In genomic region chr8:103976488-103976887, GRCm38 (mm10) we compare ENCODE assay signal across 17 mouse cellular contexts.
DNase-seq lines count a peak whose midpoint lies in the region; ATAC-seq and TF ChIP-seq lines count a peak whose summit lies in the region.
"Had no signal": no experiment of that assay in that cellular context is flagged by ENCODE, and none has a peak within 500 bp of the region (broad histone marks: within the 10 kb centered on the region; RNA-seq: fewer than 3 reads in every experiment).

No protein-coding gene starts in this region.

- no peak overlapping the region for H3K9ac ChIP-seq in liver, adult 2 months (ENCODE audit: low read depth, low read length)
- H3K9ac ChIP-seq in liver, embryonic 11.5 days (ENCODE audit: low read depth, low read length): no peak overlapping the region
- H3K9ac ChIP-seq: hindbrain, embryonic 15.5 days; limb, embryonic 13.5 days; neural tube, embryonic 13.5 days had no signal

- DNase-seq in liver, adult 2 months (ENCODE audit: extremely low read depth, low read depth, low spot score): peak; percentile 9
- DNase-seq in liver, embryonic 11.5 days (ENCODE audit: low spot score): no peak
- DNase-seq in 416B (ENCODE audit: low read depth) (peak; percentile 5), ES-CJ7 (ENCODE audit: low read depth, low spot score) (peak; percentile 45)
- peak; percentile 2 for DNase-seq in induced T-regulatory cell, adult 2 months (ENCODE audit: low read depth)
- DNase-seq in right cerebral cortex, adult 18-20 months: no peak
- DNase-seq in gastrocnemius, postnatal 4 days (ENCODE audit: low spot score in 2 of 2): no peak
- DNase-seq: adrenal gland, adult 2 months; cerebellum, adult 8-10 months; embryo, embryonic 11 days; lung, postnatal 10 days had no signal

- no peak for TF ChIP-seq POLR2A in liver, adult 2 months (IDR thresholded peaks at IDR 0.05; ENCODE audit: extremely low read depth, insufficient read depth, low read length)

- no peaks in the 10 kb centered on the region for H3K36me3 ChIP-seq in liver, adult 2 months (ENCODE audit: control insufficient read depth, insufficient read depth, low read length)
- H3K36me3 ChIP-seq in liver, embryonic 11.5 days (ENCODE audit: control insufficient read depth, insufficient read depth, low read length): no peaks in the 10 kb centered on the region
- H3K36me3 ChIP-seq: hindbrain, embryonic 15.5 days; limb, embryonic 13.5 days; neural tube, embryonic 13.5 days had no signal

- WGBS in liver, adult 2 months: 76% methylated on average over 6 of the region's 6 CpGs
- 62% methylated on average over 6 of the region's 6 CpGs for WGBS in liver, embryonic 11.5 days

- H3K9me3 ChIP-seq in liver, embryonic 11.5 days (ENCODE audit: control insufficient read depth, low read length): no peaks in the 10 kb centered on the region
- H3K9me3 ChIP-seq: hindbrain, embryonic 15.5 days; limb, embryonic 13.5 days; megakaryocyte, embryonic 14.5 days; neural tube, embryonic 13.5 days had no signal

- no peaks in the 10 kb centered on the region for H3K4me1 ChIP-seq in liver, adult 2 months (ENCODE audit: control insufficient read depth, insufficient read depth, low read length)
- H3K4me1 ChIP-seq in liver, embryonic 11.5 days (replicated peaks; ENCODE audit: control insufficient read depth, insufficient read depth, low read length): no peaks in the 10 kb centered on the region
- H3K4me1 ChIP-seq: hindbrain, embryonic 15.5 days; limb, embryonic 13.5 days; neural tube, embryonic 13.5 days had no signal

- no peaks in the 10 kb centered on the region for H3K27me3 ChIP-seq in liver, adult 2 months (ENCODE audit: control insufficient read depth, insufficient read depth, low read length)
- no peaks in the 10 kb centered on the region for H3K27me3 ChIP-seq in liver, embryonic 11.5 days (replicated peaks; ENCODE audit: control insufficient read depth, insufficient read depth, low read length)
- H3K27me3 ChIP-seq: hindbrain, embryonic 15.5 days; limb, embryonic 13.5 days; megakaryocyte, embryonic 14.5 days; neural tube, embryonic 13.5 days had no signal

- ATAC-seq in liver, embryonic 11.5 days (replicated peaks; ENCODE audit: low FRiP score): no peak
- ATAC-seq: CD4-positive, CD25-positive, alpha-beta regulatory T cell, adult 4 months; forebrain, embryonic 14.5 days had no signal

- no peak overlapping the region for H3K27ac ChIP-seq in liver, adult 2 months (replicated peaks; ENCODE audit: insufficient read depth, low read depth, low read length)
- H3K27ac ChIP-seq in liver, embryonic 11.5 days (ENCODE audit: low read depth, low read length): no peak overlapping the region
- H3K27ac ChIP-seq: hindbrain, embryonic 15.5 days; limb, embryonic 13.5 days; neural tube, embryonic 13.5 days had no signal

- H3K79me2 ChIP-seq in liver, adult 2 months (ENCODE audit: control insufficient read depth, insufficient read depth, low read length): no peaks in the 10 kb centered on the region

- no peak overlapping the region for H3K4me2 ChIP-seq in liver, embryonic 11.5 days
- H3K4me2 ChIP-seq: hindbrain, embryonic 15.5 days; limb, embryonic 13.5 days; neural tube, embryonic 13.5 days had no signal

- H3K4me3 ChIP-seq in liver, adult 2 months (ENCODE audit: insufficient read depth, low read depth, low read length): no peak overlapping the region
- H3K4me3 ChIP-seq in liver, embryonic 11.5 days (ENCODE audit: low read depth, low read length): no peak overlapping the region
- H3K4me3 ChIP-seq: hindbrain, embryonic 15.5 days; limb, embryonic 13.5 days; megakaryocyte, embryonic 14.5 days; neural tube, embryonic 13.5 days had no signal

- TF ChIP-seq CTCF in liver, adult 2 months (IDR thresholded peaks at IDR 0.05; ENCODE audit: low read depth, low read length): peak; percentile 17; the same call in 1 of the 2 replicates

Comparison
In these comparisons a context has a peak if more than half of its experiments do, and no peak if none do; other contexts are left out.
1. DNase-seq: peak in liver, adult 2 months (single experiment), 416B (single experiment), ES-CJ7 (single experiment) and induced T-regulatory cell, adult 2 months (single experiment); none in liver, embryonic 11.5 days (single experiment), right cerebral cortex, adult 18-20 months (single experiment) and gastrocnemius, postnatal 4 days (0 of 2).